Mouse (Mus musculus) heart, embryonic 12.5 days (tissue): ENCODE results near the gene Gpat2. TPM values are rescaled to one million over a fixed set of nuclear protein-coding genes. Genes with fewer than 3 reads are reported as not detected.

ENCODE experiments used
- ATAC-seq: fragments of 200-750 bp; cut with Nextera tagmentation; 2 replicates; pipeline ENCODE4 v1.8.0; 2017; ENCODE audit warnings: moderate TSS enrichment, moderate library complexity; ENCODE audit not compliant: insufficient number of reproducible peaks, low FRiP score
- H3K27ac ChIP-seq: fragments of 300-500 bp; sonication (generic); 2 replicates; pipeline ENCODE4 v1.5.1; 2016; ENCODE audit warnings: mild to moderate bottlenecking, moderate library complexity; ENCODE audit not compliant: poor library complexity, severe bottlenecking
- H3K27me3 ChIP-seq: fragments of 300-500 bp; sonication (generic); replicated peaks from 2 replicates; pipeline ENCODE4 v1.6.1; 2016; ENCODE audit warnings: mild to moderate bottlenecking, moderate library complexity
- H3K36me3 ChIP-seq: fragments of 300-500 bp; sonication (generic); 2 replicates; pipeline ENCODE4 v1.6.1; 2016; ENCODE audit warnings: mild to moderate bottlenecking, moderate library complexity
- H3K4me1 ChIP-seq: fragments of 300-500 bp; sonication (generic); replicated peaks from 2 replicates; pipeline ENCODE4 v1.6.1; 2016; ENCODE audit warnings: mild to moderate bottlenecking
- H3K4me2 ChIP-seq: fragments of 300-500 bp; sonication (generic); 2 replicates; pipeline ENCODE4 v1.6.1; 2016; ENCODE audit warnings: mild to moderate bottlenecking, moderate library complexity
- H3K4me3 ChIP-seq: fragments of 300-500 bp; sonication (generic); 2 replicates; pipeline ENCODE4 v1.5.1; 2016; ENCODE audit warnings: mild to moderate bottlenecking
- H3K9ac ChIP-seq: fragments of 300-500 bp; sonication (generic); 2 replicates; pipeline ENCODE4 v1.6.1; 2016; ENCODE audit warnings: mild to moderate bottlenecking, moderate library complexity
- H3K9me3 ChIP-seq: fragments of 300-500 bp; sonication (generic); replicated peaks from 2 replicates; pipeline ENCODE4 v1.6.1; 2016; ENCODE audit warnings: mild to moderate bottlenecking, moderate library complexity
- WGBS: fragments of 180-500 bp; shearing (Covaris S2); methylation state at CpG from one replicate; pipeline ENCODE4 v1.1.7; 2016; 5-methylcytosine and 5-hydroxymethylcytosine counted together
- polyA plus RNA-seq: library from polyadenylated mRNA; unstranded; fragments of >200 nt; fragmentation: Nextera tagmentation; extraction: Ambion mirVana; gene quantifications from 2 replicates; pipeline ENCODE4 v1.2.1, GENCODE M21; 2016

Gene Gpat2
- polyA plus RNA-seq, 1 experiment from 2014 or later = 0.45 TPM

DNA sequence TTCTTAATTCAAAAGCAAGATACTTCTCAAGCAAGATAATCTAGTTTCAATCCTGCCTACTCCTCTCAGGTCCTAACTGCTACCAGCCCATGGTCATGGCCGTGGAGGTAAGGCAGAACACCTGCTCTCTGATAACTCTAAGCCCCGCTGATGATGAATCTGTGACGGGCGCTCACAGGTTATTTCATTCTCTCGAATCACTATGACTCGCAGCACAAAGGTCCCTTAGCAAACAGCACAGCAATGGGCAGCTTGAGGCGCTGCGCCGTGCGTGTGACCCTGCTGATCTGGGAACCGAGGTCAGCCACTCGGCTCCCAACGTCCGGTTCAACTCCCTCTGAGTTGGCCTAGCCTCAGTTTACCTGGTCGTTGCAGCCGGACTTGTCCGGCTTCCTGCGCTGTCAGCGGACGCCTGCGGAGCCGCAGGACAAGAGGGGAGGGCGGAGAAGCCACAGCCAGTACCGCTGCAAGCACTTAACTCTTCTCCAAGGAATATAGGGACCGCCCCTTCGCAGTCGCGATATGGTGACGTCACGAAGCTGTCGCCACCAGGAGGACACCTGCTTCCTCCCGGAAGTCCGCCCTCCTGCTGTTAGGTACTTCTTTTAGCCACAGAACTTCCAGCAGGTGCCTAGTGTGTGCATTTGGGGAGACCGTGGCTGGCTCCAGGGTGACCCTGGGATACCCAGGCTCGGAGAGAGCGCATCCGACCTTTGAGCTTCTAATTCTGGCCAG, 19.2 kb downstream of the Gpat2 start, which contains the start of gene Fahd2a:
Gene Fahd2a, minus strand, starts transcription at position 511 of the 735 bp plus-strand sequence.
- 5% methylated on average over 37 of the region's 37 CpGs for WGBS
- peak within 1 kb of the TSS; percentile 76 for H3K4me2 ChIP-seq
- no peaks in the 10 kb centered on the region for H3K27me3 ChIP-seq
- H3K36me3 ChIP-seq = peaks cover 4% of the 10 kb centered on the region
- H3K4me3 ChIP-seq = peak within 1 kb of the TSS; percentile 76
- H3K27ac ChIP-seq = no peak within 1 kb of the TSS
- H3K9me3 ChIP-seq = no peaks in the 10 kb centered on the region
- H3K9ac ChIP-seq = peak within 1 kb of the TSS; percentile 78
- ATAC-seq = peak; percentile 94
- peaks cover 13% of the 10 kb centered on the region for H3K4me1 ChIP-seq

DNA sequence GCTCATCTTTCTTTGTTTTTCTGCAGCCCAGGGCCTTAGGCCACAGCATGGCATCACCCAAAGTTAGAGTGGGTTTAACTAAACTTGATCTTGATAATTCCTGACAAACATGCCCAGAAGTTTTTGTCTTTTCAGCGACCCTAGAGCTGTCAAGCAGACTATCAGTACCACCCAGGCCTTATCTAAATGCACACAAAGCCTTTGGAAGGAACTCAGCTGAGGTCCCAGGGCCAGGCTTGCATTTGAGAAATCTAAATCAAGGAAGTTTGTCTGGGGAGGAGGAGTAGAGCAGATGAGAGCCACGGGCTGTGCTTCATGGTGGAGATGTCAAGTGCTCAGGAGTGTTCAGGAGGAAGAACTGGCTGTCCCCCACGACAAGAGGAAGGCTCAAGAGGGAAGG, 21.8 kb downstream of the Gpat2 start:
- no peak overlapping the region for H3K9ac ChIP-seq

DNA sequence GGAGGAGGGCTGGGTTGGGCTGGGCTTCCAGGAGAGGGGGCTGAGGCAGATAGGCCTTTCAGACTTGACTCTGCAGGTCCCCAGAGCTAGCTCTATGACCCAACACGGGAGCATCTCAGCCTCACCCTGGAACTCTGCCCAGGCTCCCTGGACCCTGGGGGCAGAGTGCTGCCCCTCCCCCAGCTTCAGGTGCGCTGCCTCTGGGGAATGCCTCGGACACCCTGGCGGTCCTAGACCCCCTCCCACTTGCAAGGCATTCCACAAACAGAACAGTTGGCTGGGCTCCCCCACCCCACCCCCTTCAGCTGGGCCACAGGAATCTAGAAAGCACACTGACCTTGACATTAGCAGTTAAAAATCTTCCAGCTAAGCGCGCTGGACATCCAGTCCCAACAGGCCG, 24.7 kb downstream of the Gpat2 start:
- Histone ChIP-seq H3K4me1 (peaks cover 23% of the 10 kb centered on the region), H3K36me3 (no peaks in the 10 kb centered on the region), H3K27ac (no peak overlapping the region), H3K9ac (no peak overlapping the region), H3K4me2 (no peak overlapping the region; the same call in 1 of the 2 replicates), H3K4me3 (no peak overlapping the region), H3K27me3 (peaks cover 14% of the 10 kb centered on the region), H3K9me3 (no peaks in the 10 kb centered on the region)
- peak; percentile 34; the same call in 1 of the 2 replicates for ATAC-seq
- 28% methylated on average over 7 of the region's 7 CpGs for WGBS

More for the DNA sequence above, 21.8 kb downstream of the Gpat2 start:
- H3K36me3 ChIP-seq = no peaks in the 10 kb centered on the region
- WGBS = 3% methylated on average over 3 of the region's 3 CpGs
- ATAC-seq = no peak
- H3K4me1 ChIP-seq = peaks cover 29% of the 10 kb centered on the region
- H3K27me3 ChIP-seq = peaks cover 6% of the 10 kb centered on the region; the same call in 1 of the 2 replicates
- no peaks in the 10 kb centered on the region for H3K9me3 ChIP-seq
- H3K4me3 ChIP-seq = no peak overlapping the region
- H3K27ac ChIP-seq = no peak overlapping the region
- no peak overlapping the region for H3K4me2 ChIP-seq

GRCm38 (mm10) chr2:127451748-127452147, 26.7 kb downstream of the Gpat2 start:
- Histone ChIP-seq H3K4me1 (peaks cover 23% of the 10 kb centered on the region), H3K36me3 (no peaks in the 10 kb centered on the region), H3K9me3 (no peaks in the 10 kb centered on the region), H3K4me3 (no peak overlapping the region), H3K27me3 (peaks cover 28% of the 10 kb centered on the region), H3K4me2 (no peak overlapping the region), H3K9ac (no peak overlapping the region), H3K27ac (no peak overlapping the region)
- WGBS = 4% methylated on average over 6 of the region's 6 CpGs
- ATAC-seq = no peak

- peaks cover 23% of the 10 kb centered on the region for H3K4me1 ChIP-seq
- no peak overlapping the region for H3K27ac ChIP-seq
- H3K36me3 ChIP-seq = no peaks in the 10 kb centered on the region
- WGBS = 71% methylated on average over 9 of the region's 9 CpGs
- ATAC-seq = no peak
- H3K4me2 ChIP-seq = no peak overlapping the region
- peaks cover 34% of the 10 kb centered on the region for H3K27me3 ChIP-seq
- H3K9me3 ChIP-seq = no peaks in the 10 kb centered on the region
- H3K9ac ChIP-seq = no peak overlapping the region
- H3K4me3 ChIP-seq = no peak overlapping the region
Observed at GRCm38 (mm10) chr2:127453141-127453540, 28.1 kb downstream of the Gpat2 start.

GRCm38 (mm10) chr2:127453764-127454163, 28.8 kb downstream of the Gpat2 start:
- no peaks in the 10 kb centered on the region for H3K9me3 ChIP-seq
- no peaks in the 10 kb centered on the region for H3K36me3 ChIP-seq
- no peak overlapping the region for H3K27ac ChIP-seq
- H3K4me2 ChIP-seq = no peak overlapping the region
- H3K4me1 ChIP-seq = peaks cover 23% of the 10 kb centered on the region
- no peak overlapping the region for H3K4me3 ChIP-seq
- peaks cover 36% of the 10 kb centered on the region for H3K27me3 ChIP-seq
- WGBS = 5% methylated on average over 5 of the region's 5 CpGs
- no peak for ATAC-seq
- no peak overlapping the region for H3K9ac ChIP-seq

- whole genome bisulfite sequencing = 65% methylated on average over 2 of the region's 2 CpGs
- ATAC-seq = no peak
Observed at GRCm38 (mm10) chr2:127459341-127459740, 34.3 kb downstream of the Gpat2 start.

GRCm38 (mm10) chr2:127461351-127461750, 36.4 kb downstream of the Gpat2 start:
- Histone ChIP-seq H3K9me3 (no peaks in the 10 kb centered on the region), H3K36me3 (no peaks in the 10 kb centered on the region), H3K4me2 (no peak overlapping the region), H3K9ac (no peak overlapping the region), H3K27ac (no peak overlapping the region), H3K4me3 (no peak overlapping the region), H3K27me3 (peaks cover 32% of the 10 kb centered on the region), H3K4me1 (peaks cover 23% of the 10 kb centered on the region)
- no peak for ATAC-seq
- 35% methylated on average over 9 of the region's 9 CpGs for WGBS

More at GRCm38 (mm10) chr2:127459341-127459740, 34.3 kb downstream of the Gpat2 start:
- Histone ChIP-seq H3K4me2 (no peak overlapping the region), H3K27ac (no peak overlapping the region), H3K27me3 (peaks cover 45% of the 10 kb centered on the region), H3K36me3 (no peaks in the 10 kb centered on the region), H3K9ac (no peak overlapping the region), H3K4me1 (peaks cover 6% of the 10 kb centered on the region), H3K9me3 (no peaks in the 10 kb centered on the region), H3K4me3 (no peak overlapping the region)

- 7% methylated on average over 8 of the region's 8 CpGs for WGBS
- Histone ChIP-seq H3K4me2 (no peak overlapping the region), H3K4me3 (no peak overlapping the region), H3K27ac (no peak overlapping the region), H3K36me3 (no peaks in the 10 kb centered on the region), H3K27me3 (peaks cover 23% of the 10 kb centered on the region), H3K9me3 (no peaks in the 10 kb centered on the region), H3K9ac (no peak overlapping the region), H3K4me1 (peaks cover 23% of the 10 kb centered on the region)
- ATAC-seq = 0 out of 2 replicates have a peak, but pooled peaks have one; percentile 45
Observed at GRCm38 (mm10) chr2:127462314-127462713, 37.3 kb downstream of the Gpat2 start.

- Histone ChIP-seq H3K4me3 (no peak overlapping the region), H3K4me1 (peaks cover 11% of the 10 kb centered on the region; the same call in 1 of the 2 replicates), H3K27me3 (no peaks in the 10 kb centered on the region), H3K27ac (no peak overlapping the region), H3K36me3 (no peaks in the 10 kb centered on the region), H3K9ac (no peak overlapping the region), H3K9me3 (no peaks in the 10 kb centered on the region), H3K4me2 (no peak overlapping the region)
- 85% methylated on average over 5 of the region's 5 CpGs for WGBS
- no peak for ATAC-seq
Observed at GRCm38 (mm10) chr2:127470183-127470582, 45.2 kb downstream of the Gpat2 start.

GRCm38 (mm10) chr2:127470661-127471060, 45.7 kb downstream of the Gpat2 start:
- no peak overlapping the region for H3K4me3 ChIP-seq
- no peaks in the 10 kb centered on the region for H3K9me3 ChIP-seq
- H3K4me1 ChIP-seq = peaks cover 6% of the 10 kb centered on the region; the same call in 1 of the 2 replicates
- H3K4me2 ChIP-seq = no peak overlapping the region
- H3K9ac ChIP-seq = no peak overlapping the region
- H3K36me3 ChIP-seq = no peaks in the 10 kb centered on the region
- no peak for ATAC-seq
- no peaks in the 10 kb centered on the region for H3K27me3 ChIP-seq
- 88% methylated on average over 10 of the region's 10 CpGs for WGBS
- H3K27ac ChIP-seq = no peak overlapping the region
